Mouse (Mus musculus): Measurements from ENCODE around the gene Ciita.

DNA sequence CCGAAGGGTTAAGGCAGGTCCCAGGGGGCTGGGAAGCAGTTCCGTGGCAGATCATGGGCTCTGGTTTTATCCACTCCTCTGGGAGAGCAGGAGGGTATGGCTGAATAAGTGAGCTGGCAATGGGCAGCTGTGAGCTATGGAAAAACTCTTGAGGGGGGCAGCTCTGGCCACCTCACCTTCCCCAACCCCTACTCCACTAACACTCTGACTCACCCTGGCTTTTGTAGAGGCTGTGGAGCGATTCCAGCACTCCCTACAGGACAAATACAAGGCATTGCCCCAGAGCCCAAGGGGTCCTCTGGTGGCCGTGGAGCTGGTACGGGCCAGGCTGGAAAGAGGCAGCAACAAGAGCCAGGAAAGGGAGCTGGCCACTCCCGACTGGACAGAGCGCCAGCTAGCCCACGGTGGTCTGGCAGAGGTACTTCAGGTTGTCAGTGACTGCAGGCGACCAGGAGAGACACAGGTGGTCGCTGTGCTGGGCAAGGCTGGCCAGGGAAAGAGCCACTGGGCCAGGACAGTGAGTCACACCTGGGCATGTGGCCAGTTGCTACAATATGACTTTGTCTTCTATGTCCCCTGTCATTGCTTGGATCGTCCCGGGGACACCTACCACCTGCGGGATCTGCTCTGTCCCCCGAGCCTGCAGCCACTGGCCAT, 30.7 kb downstream of the Ciita start:
- no peak for TF ChIP-seq USF1 (IDR thresholded peaks at IDR 0.05; ENCODE audit: low read depth, low read length)
- TF ChIP-seq CTCF (conservative IDR thresholded peaks at IDR 0.05 in 1 of 2, IDR thresholded peaks at IDR 0.05 in 1 of 2; ENCODE audit: low read depth in 2 of 2, low read length in 2 of 2), result no peak
- no peak for TF ChIP-seq HCFC1 (IDR thresholded peaks at IDR 0.05; ENCODE audit: low read depth, low read length)
- TF ChIP-seq POLR2A (IDR thresholded peaks at IDR 0.05; ENCODE audit: low read depth, low read length), result no peak
- no peak for TF ChIP-seq ZC3H11A (IDR thresholded peaks at IDR 0.05; ENCODE audit: low read depth, low read length)
- TF ChIP-seq NELFE (IDR thresholded peaks at IDR 0.05; ENCODE audit: low read depth, low read length), result no peak
- no peak for TF ChIP-seq RCOR1 (conservative IDR thresholded peaks at IDR 0.05; ENCODE audit: low read depth, low read length)
- TF ChIP-seq TCF12 (IDR thresholded peaks at IDR 0.05; ENCODE audit: low read depth, low read length), result no peak
- TF ChIP-seq EP300 (IDR thresholded peaks at IDR 0.05; ENCODE audit: low read length), result no peak
- TF ChIP-seq ZMIZ1 (IDR thresholded peaks at IDR 0.05; ENCODE audit: low read depth, low read length), result no peak
- TF ChIP-seq POLR2AphosphoS2 (IDR thresholded peaks at IDR 0.05; ENCODE audit: low read depth, low read length), result no peak

All from CH12.LX (cell line).